Mouse (Mus musculus) large intestine, adult 2 months (tissue): ENCODE results near the gene Itpkb. TPM values are rescaled to one million over a fixed set of nuclear protein-coding genes. Genes with fewer than 3 reads are reported as not detected.
"Not testable (repeated sequence)": the region's sequence is repeated elsewhere in the genome, so short reads cannot be mapped to it uniquely, and the experiment has no call there.

Experiments used
- DNase-seq: peaks from one replicate; pipeline ENCODE4 v3.0.0-alpha.2; 2012; ENCODE audit warnings: low read depth, low spot score
- WGBS: fragments of 180-500 bp; shearing (Covaris S2); methylation state at CpG from one replicate; pipeline ENCODE4 v1.1.7; 2018; 5-methylcytosine and 5-hydroxymethylcytosine counted together
- polyA plus RNA-seq: library from polyadenylated mRNA; depleted of rRNA; stranded (reverse); fragments of >200 nt; gene quantifications from 2 replicates; pipeline ENCODE4 v1.2.3, GENCODE M21; 2012

The Itpkb gene
- polyA plus RNA-seq, 1 experiment = 6.3 TPM

DNA sequence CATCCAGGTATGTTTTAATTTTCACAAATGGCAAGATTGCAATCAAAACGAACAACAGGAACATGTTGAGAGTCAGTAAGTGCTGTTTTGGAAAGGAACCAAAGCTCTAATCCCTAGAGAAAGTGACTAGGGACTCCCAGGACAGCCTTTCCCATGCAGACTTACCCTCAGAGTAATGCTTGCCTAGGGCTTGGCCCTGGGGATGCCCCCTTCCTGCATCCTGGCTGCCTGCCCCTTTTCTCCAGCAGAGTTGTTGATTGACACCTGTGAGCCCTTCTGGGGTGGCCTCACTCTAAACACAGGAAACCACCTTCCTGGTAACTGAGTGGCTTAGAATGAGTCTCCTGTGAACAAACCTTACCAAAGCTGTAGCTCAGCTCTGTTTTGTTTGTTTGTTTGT is 58.2 kb downstream of the Itpkb start:
- 14% methylated on average over 1 of the region's 1 CpGs for WGBS
- DNase-seq = no peak

DNA sequence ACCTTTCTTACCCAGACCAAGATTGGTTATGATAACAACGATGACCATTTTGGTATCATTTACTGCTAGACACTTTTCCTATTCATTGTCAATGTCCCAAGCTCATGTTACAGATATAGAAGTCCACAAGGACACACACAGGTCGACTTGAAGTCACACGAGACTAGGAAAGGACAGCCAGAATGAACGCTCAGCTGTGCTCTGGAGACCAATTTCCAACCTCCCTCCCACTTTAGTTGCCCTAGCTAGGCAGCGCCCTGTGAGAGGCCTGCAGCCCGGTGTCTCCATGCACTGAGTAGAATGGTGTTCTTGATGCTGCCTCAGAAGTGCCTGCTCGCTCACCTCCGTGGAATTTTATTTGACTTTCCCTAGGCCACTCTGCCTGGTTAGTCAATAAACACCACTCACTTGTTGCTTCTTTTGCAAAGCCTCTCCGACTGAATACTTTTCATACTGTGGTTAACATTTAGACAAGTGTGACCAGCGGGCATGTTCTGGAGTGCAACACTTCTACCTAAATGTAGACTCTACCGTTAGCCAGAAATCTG is 59.0 kb downstream of the Itpkb start:
- not testable (repeated sequence) for DNase-seq
- WGBS = 64% methylated on average over 11 of the region's 11 CpGs

GRCm38 (mm10) chr1:180390321-180390731 is 60.0 kb downstream of the Itpkb start:
- DNase-seq = no peak
- 12% methylated on average over 3 of the region's 3 CpGs for WGBS

GRCm38 (mm10) chr1:180390746-180391574 is 60.7 kb downstream of the Itpkb start:
- DNase-seq = no peak
- 34% methylated on average over 10 of the region's 10 CpGs for WGBS

GRCm38 (mm10) chr1:180391575-180391945 is 61.3 kb downstream of the Itpkb start:
- 94% methylated on average over 4 of the region's 4 CpGs for WGBS
- DNase-seq = no peak

- WGBS = 55% methylated on average over 5 of the region's 5 CpGs
Observed at GRCm38 (mm10) chr1:180392137-180392798, 62.0 kb downstream of the Itpkb start.

GRCm38 (mm10) chr1:180393017-180393797 is 62.9 kb downstream of the Itpkb start:
- DNase-seq = no peak
- 60% methylated on average over 9 of the region's 9 CpGs for WGBS

More at GRCm38 (mm10) chr1:180392137-180392798, 62.0 kb downstream of the Itpkb start:
- DNase-seq = no peak

DNA sequence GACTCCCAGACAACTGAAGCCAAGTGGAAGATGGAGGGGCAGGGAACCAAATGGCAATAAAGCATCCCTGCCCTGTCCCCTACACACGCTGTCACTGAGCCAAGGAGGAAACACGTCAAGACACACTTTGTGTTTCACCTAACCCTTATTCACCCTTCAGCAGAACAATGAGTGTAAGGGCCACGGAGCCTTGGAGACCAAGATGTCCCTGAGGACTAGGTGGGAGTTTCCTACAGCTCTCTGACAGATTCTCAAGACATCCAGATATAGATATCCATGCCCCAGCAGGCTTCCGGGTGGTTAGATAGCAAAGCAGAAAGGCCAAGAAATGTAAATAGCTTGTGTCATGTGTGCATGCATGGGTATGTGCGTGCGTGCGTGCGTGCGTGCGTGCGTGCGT is 63.6 kb downstream of the Itpkb start:
- no peak for DNase-seq
- 80% methylated on average over 12 of the region's 12 CpGs for WGBS

DNA sequence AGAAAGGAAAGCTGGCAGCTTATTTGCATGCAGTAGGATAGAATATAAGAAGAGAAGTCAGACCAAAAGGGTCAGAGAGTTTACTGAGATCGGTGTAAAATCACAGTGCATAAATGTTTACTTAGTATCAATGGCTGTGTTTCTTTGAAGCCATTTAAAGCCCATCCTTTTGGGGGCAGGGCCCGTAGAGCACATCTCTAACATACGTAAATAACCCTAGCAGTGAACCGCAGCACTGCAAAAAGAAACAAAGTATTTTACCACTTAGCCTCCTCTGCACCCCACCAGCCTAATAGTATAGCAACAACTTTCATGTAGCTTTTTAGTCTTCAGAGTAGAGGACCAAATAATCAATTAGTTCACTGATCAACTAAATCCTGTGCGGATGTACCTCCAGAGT is 67.4 kb downstream of the Itpkb start:
- 43% methylated on average over 5 of the region's 5 CpGs for WGBS

GRCm38 (mm10) chr1:180398446-180398845 is 68.2 kb downstream of the Itpkb start:
- WGBS = 76% methylated on average over 3 of the region's 3 CpGs

More for the DNA sequence above, 67.4 kb downstream of the Itpkb start:
- no peak for DNase-seq

DNA sequence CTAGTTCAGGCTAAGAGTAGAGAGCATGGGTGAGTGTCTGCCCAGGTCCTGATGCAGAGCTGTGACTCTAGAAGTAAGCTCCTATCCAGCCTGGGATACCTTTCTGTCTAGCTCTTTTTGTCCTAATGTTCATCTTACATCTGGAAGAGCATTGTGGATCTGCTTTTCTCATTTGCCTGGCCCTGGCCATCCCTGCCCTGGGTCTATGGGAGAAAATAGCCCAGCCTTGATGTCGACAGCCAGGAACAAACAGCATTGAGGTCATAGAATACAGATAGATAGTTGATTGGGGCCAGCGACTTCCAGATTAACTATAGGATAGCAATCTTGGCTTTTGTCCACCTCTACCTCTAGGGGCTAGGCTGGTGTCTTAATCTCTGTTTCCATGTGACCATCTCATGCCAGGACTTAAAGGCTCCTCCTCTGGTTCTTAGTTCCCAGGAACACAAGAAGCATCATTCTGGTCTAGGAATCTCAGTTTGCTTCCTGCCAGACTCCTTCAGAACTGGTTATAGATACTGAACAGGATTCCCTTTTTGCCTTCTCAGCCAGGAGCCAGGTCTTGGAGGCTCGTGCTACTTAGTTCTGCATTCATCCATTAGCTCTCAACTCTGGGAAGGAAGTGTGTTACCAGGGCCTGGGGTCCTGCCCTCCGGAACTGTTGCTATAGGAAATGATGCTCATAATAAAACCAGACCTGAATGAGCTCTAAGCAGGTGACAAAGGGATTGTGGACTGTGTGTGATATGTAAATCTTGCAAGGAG is 70.6 kb downstream of the Itpkb start:
- no peak for DNase-seq
- WGBS = 72% methylated on average over 4 of the region's 4 CpGs

More at GRCm38 (mm10) chr1:180398446-180398845, 68.2 kb downstream of the Itpkb start:
- DNase-seq = no peak

DNA sequence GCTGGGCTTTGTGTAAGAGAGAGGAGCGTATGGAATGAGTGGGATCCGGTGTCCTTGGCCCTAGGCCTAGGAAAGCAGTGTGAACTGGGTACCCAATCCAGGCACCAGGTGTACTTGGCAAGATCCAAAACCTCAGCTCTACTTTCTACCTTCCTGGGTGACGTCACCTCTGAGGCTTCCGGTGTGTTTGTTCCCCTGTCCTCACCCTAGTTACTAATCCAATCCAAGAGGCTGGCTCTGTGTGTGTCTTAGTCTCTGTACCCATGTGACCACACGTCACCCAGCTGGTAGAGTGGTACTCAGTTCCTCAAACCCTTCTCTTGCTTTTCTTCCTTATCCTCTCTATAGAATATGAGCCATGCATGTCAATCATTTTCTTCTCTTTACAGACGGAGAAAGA is 71.4 kb downstream of the Itpkb start:
- 60% methylated on average over 6 of the region's 6 CpGs for WGBS
- no peak for DNase-seq

- DNase-seq = no peak
- WGBS = 69% methylated on average over 11 of the region's 11 CpGs
Observed at GRCm38 (mm10) chr1:180402481-180403081, 72.3 kb downstream of the Itpkb start.

- DNase-seq = no peak
- 63% methylated on average over 8 of the region's 8 CpGs for WGBS
Observed at GRCm38 (mm10) chr1:180403357-180403693, 73.0 kb downstream of the Itpkb start.

DNA sequence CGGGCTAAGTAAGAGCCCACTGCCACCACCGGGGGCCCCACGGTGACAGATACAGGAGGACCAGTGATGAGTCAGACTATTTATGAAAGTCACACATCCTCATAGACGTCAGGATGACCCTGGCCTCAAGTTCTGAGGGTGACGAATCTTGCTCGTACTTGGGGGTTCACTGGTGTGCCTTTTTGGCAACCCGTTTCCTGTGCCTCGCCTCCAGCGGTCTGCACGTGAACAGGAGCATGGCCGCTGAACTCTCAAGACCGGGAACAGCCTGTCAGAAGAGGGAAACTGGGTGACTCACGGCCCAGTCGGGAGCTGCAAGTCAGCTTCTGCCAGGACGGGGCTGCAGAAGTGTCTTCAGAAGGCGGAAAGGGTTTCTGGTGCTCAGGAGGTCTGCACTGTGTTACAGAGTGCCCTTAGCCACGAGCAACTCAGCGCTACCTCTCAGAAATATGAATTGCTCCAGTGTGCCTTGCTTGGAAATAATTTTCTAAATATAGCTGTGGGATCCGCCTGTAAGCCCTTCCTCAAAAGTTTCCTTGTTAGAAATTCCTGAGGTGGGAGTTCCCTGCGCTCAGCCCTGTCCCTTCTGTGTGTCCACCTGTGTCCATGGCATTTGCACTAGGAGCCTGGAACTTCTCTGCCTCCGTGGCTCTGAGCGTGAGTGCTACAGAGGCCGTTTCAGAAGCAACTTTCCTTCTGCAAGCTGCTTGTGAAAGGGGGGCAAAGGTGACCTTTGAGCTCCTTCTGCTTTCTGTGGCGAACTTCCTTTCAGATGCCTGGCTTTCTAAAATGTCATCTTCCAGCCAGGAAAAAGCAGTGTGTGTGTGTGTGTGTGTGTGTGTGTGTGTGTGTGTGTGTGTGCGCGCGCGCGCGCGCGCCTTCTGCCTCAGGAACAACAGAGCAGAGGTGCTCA is 73.7 kb downstream of the Itpkb start:
- WGBS = 8% methylated on average over 32 of the region's 32 CpGs
- DNase-seq = no peak

- 33% methylated on average over 3 of the region's 3 CpGs for WGBS
- no peak for DNase-seq
Observed at GRCm38 (mm10) chr1:180404706-180405105, 74.4 kb downstream of the Itpkb start.

DNA sequence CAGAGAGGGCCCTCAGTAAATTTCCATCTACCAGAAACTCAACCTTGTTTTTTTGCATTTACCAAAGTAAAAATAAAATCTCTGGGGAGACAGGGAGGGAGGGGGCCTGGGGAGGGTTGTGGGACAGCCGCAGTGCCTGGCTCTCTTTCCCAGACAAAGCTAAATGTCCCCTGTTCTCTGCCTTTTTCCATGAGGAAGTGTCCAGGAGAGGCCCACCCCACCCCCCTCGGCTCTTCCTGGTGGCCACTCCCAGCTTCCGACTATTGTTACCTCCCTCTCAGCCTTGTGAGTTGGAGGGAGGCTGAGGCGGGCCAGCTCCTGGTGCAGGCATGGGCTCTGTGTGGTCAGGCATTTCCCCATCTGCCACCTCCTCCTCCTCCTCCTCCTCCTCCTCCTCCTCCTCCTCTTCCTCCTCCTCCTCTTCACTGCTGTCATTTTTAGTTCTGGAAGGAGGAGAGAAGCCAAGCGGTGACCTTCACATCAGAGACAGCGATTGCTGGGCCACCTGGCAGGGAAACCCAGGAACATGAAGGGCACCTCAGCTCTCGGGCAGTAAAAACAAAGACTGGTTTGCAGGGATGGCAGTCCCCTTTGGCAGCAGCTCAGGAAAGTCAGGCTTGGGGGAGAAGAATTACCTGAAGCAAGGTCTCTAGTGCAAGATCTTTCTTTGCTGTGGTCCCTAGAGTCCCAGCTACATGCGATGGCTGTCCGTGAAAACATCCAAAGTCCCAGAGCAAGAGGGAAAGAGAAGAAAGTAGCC is 75.5 kb downstream of the Itpkb start:
- 40% methylated on average over 9 of the region's 9 CpGs for WGBS
- DNase-seq = no peak
